Mouse (Mus musculus) left cerebral cortex, adult 2 months (tissue): ENCODE data around the gene Gdf11. TPM values are rescaled to one million over a fixed set of nuclear protein-coding genes. Genes with fewer than 3 reads are reported as not detected.

Source experiments
- DNase-seq, 2 experiments: peaks; one replicate each; pipeline ENCODE4 v3.0.0; 2021 to 2022; ENCODE audit warnings: low spot score in 2 of 2, mixed read lengths in 1 of 2; ENCODE audit errors: extremely low spot score in 1 of 2
- H3K27ac ChIP-seq: fragments of 200-600 bp; 2 replicates; pipeline ENCODE4 v1.8.1; 2022
- H3K4me3 ChIP-seq: fragments of 200-600 bp; 2 replicates; pipeline ENCODE4 v1.8.1; 2022
- CTCF ChIP-seq: fragments of 200-600 bp; IDR thresholded peaks from 2 replicates; pipeline ENCODE4 v1.8.1; 2022; ENCODE audit warnings: antibody characterized with exemption, mild to moderate bottlenecking, moderate library complexity
- intact Hi-C: fragments of 180-260 bp; cut with DNase I; formaldehyde crosslinking; loops from one replicate; pipeline ENCODE4 v1.15.1; 2025
- total RNA-seq, 2 experiments: library from RNA; stranded (reverse); gene quantifications; 2 replicates each; pipeline ENCODE4 v1.2.3; 2021

Gene Gdf11
- total RNA-seq, 2 experiments from 2014 or later, result 13.1 to 15.3 TPM

DNA sequence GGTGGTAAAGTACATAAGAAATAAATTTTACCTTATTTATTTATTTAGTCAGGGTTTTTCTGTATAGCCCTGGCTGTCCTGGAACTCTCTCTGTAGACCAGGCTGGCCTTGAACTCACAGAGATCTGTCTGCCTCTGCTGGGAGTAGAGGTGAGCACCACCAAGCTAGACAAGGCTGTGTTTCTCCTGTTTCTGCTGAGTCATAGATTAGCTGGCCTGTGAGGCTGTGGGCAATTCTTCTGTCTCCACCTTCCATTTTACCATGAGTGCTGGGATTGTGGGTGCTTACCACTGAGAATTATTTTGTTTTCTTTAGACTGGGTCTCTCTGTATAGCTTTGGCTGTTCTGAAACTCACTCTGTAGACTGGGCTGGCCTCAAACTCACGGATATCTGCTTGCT, 9.9 kb upstream of the Gdf11 start:
- no peak for DNase-seq
- intact Hi-C loops, result no loop called here

GRCm38 (mm10) chr10:128900698-128901097, 9.2 kb upstream of the Gdf11 start, which contains the start of gene Cd63:
Cd63 (plus strand) TSS chr10:128900989.
- H3K27ac ChIP-seq, result no peak within 1 kb of the TSS
- TF ChIP-seq CTCF, result no peak
- intact Hi-C loops, result no loop called here
- DNase-seq, result no peak
- no peak within 1 kb of the TSS for H3K4me3 ChIP-seq

More for the DNA sequence above, 9.9 kb upstream of the Gdf11 start:
- no peak overlapping the region for H3K27ac ChIP-seq
- no peak for TF ChIP-seq CTCF
- H3K4me3 ChIP-seq, result no peak overlapping the region

- no peak for DNase-seq
- Histone ChIP-seq H3K27ac (no peak overlapping the region), H3K4me3 (no peak overlapping the region)
- TF ChIP-seq CTCF, result no peak
- intact Hi-C loops, result loop anchor here (5.0 kb wide), 1 partner anchor 77 kb away; no protein-coding TSS in a partner anchor
Measured at GRCm38 (mm10) chr10:128899759-128900490, 8.4 kb upstream of the Gdf11 start.

DNA sequence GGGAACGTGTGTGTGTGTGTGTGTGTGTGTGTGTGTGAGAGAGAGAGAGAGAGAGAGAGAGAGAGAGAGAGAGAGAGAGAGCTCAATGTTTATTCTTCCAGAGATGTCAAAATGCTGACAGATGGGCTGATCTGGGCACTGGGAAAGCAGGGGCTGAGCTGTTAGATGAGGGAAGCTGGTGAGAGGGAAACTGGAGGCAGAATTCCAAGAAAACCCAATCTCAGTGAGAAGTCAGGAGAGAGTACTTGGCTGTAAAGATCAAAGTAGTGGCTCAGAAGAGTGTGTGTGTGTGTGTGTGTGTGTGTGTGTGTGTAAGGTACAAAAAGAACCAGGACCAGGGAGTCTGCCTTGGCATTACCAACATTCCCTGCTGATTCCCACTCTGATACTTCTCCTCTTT, 6.0 kb upstream of the Gdf11 start:
- no peak overlapping the region for H3K4me3 ChIP-seq
- no peak overlapping the region for H3K27ac ChIP-seq
- intact Hi-C loops, result loop anchor here (5.0 kb wide), 1 partner anchor 80 kb away; no protein-coding TSS in a partner anchor
- peak in 1 of 2 experiments; percentile 10 for DNase-seq
- no peak for TF ChIP-seq CTCF

- intact Hi-C loops, result loop anchor here (5.0 kb wide), 1 partner anchor 80 kb away; no protein-coding TSS in a partner anchor
- TF ChIP-seq CTCF, result no peak
- Histone ChIP-seq H3K27ac (no peak overlapping the region), H3K4me3 (no peak overlapping the region)
- no peak for DNase-seq
Measured at GRCm38 (mm10) chr10:128896807-128897206, 5.3 kb upstream of the Gdf11 start.

- Histone ChIP-seq H3K27ac (peak overlapping the region; percentile 2; the same call in 1 of the 2 replicates), H3K4me3 (no peak overlapping the region)
- peak in 1 of 2 experiments; percentile 45 for DNase-seq
- intact Hi-C loops, result loop anchor here (1.0 to 5.0 kb wide), 3 partner anchors 51 to 165 kb away; no protein-coding TSS in a partner anchor
- TF ChIP-seq CTCF, result no peak
Measured at GRCm38 (mm10) chr10:128895952-128896693, 4.6 kb upstream of the Gdf11 start.

- H3K27ac ChIP-seq, result 0 out of 2 replicates have a peak overlapping the region, but pooled peaks have one; percentile 2
- DNase-seq, result peak; percentile 61 to 75
- no peak overlapping the region for H3K4me3 ChIP-seq
- peak; percentile 90 for TF ChIP-seq CTCF
- intact Hi-C loops, result loop anchor here (1.0 to 5.0 kb wide), 3 partner anchors 50 to 164 kb away; no protein-coding TSS in a partner anchor
Measured at GRCm38 (mm10) chr10:128895437-128895836, 3.9 kb upstream of the Gdf11 start.

GRCm38 (mm10) chr10:128892246-128892645, 728 bp upstream of the Gdf11 start:
- Histone ChIP-seq H3K4me3 (peak overlapping the region; percentile 65), H3K27ac (no peak overlapping the region)
- peak in 1 of 2 experiments; percentile 7 for DNase-seq
- intact Hi-C loops, result no loop called here
- no peak for TF ChIP-seq CTCF

GRCm38 (mm10) chr10:128890383-128891295, 879 bp downstream of the Gdf11 start:
- intact Hi-C loops, result no loop called here
- Histone ChIP-seq H3K27ac (no peak overlapping the region), H3K4me3 (peak overlapping the region; percentile 65)
- no peak for TF ChIP-seq CTCF
- DNase-seq, result peak in 1 of 2 experiments; percentile 8

DNA sequence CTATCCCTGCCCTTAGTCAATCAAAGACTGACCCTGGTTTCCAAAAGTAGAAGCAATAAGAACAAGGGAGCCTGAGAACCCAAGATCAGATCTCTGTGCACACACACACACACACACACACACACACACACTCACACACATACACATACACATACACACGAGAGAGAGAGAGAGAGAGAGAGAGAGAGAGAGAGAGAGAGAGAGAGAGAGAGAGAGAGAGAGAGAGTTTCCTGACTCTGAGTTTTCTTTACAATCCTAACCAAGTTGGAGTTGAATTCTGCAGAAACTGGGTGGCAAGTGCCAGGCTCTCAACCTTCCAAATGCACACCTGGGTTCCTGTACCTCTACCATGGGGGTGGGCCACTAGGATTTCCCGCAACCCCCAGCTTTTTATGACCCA, 1.7 kb downstream of the Gdf11 start:
- Histone ChIP-seq H3K27ac (no peak overlapping the region), H3K4me3 (no peak overlapping the region)
- intact Hi-C loops, result no loop called here
- no peak for TF ChIP-seq CTCF
- no peak for DNase-seq
